Mouse (Mus musculus): Measurements from ENCODE around the gene Capn3.

- TF ChIP-seq CTCF (IDR thresholded peaks at IDR 0.05; ENCODE audit: low read depth) (no peak), EP300 (optimal IDR thresholded peaks at IDR 0.05) (no peak)
Observed at GRCm38 (mm10) chr2:120501931-120502604, 46.2 kb downstream of the Capn3 start.

Data from stomach, postnatal 0 days (tissue).